Mouse (Mus musculus): Measurements from ENCODE around the gene Gtpbp1.

The Gtpbp1 gene

GRCm38 (mm10) chr15:79753420-79753752 lies 62.7 kb downstream of the Gtpbp1 start:
- no peak for DNase-seq (ENCODE audit: low read depth)

- DNase-seq (ENCODE audit: low read depth): no peak
These were observed 63.2 kb downstream of the Gtpbp1 start for GRCm38 (mm10) chr15:79753873-79754272.

GRCm38 (mm10) chr15:79755176-79755575 lies 64.5 kb downstream of the Gtpbp1 start:
- no peak for DNase-seq (ENCODE audit: low read depth)

GRCm38 (mm10) chr15:79755977-79756625 lies 65.5 kb downstream of the Gtpbp1 start:
- no peak for DNase-seq (ENCODE audit: low read depth)

- DNase-seq (ENCODE audit: low read depth): no peak
These were observed 66.5 kb downstream of the Gtpbp1 start for GRCm38 (mm10) chr15:79757118-79757517.

GRCm38 (mm10) chr15:79760956-79761355 lies 70.3 kb downstream of the Gtpbp1 start:
- DNase-seq (ENCODE audit: low read depth): no peak

GRCm38 (mm10) chr15:79763001-79763400 lies 72.4 kb downstream of the Gtpbp1 start:
- DNase-seq (ENCODE audit: low read depth): no peak

GRCm38 (mm10) chr15:79763601-79764246 lies 73.1 kb downstream of the Gtpbp1 start:
- no peak for DNase-seq (ENCODE audit: low read depth)

- DNase-seq (ENCODE audit: low read depth): no peak
These were observed 74.1 kb downstream of the Gtpbp1 start for GRCm38 (mm10) chr15:79764539-79765267.

GRCm38 (mm10) chr15:79765361-79765760 lies 74.7 kb downstream of the Gtpbp1 start:
- no peak for DNase-seq (ENCODE audit: low read depth)

GRCm38 (mm10) chr15:79766168-79766567 lies 75.5 kb downstream of the Gtpbp1 start:
- DNase-seq (ENCODE audit: low read depth): no peak

GRCm38 (mm10) chr15:79766586-79767071 lies 76.0 kb downstream of the Gtpbp1 start:
- DNase-seq (ENCODE audit: low read depth): no peak

- no peak for DNase-seq (ENCODE audit: low read depth)
These were observed 76.8 kb downstream of the Gtpbp1 start for GRCm38 (mm10) chr15:79767327-79767961.

GRCm38 (mm10) chr15:79768302-79768701 lies 77.7 kb downstream of the Gtpbp1 start:
- peak; percentile 40 for DNase-seq (ENCODE audit: low read depth)

GRCm38 (mm10) chr15:79770629-79771240 lies 80.1 kb downstream of the Gtpbp1 start:
- peak; percentile 42 for DNase-seq (ENCODE audit: low read depth)

Data from 416B (cell line).